Mouse (Mus musculus): ENCODE measurements around the gene Lmo3.

- TF ChIP-seq POLR2A (IDR thresholded peaks at IDR 0.05; ENCODE audit: low read depth, low read length) = no peak
- no peak for TF ChIP-seq CTCF (conservative IDR thresholded peaks at IDR 0.05; ENCODE audit: insufficient read depth, insufficient read length, low read depth, low read length)
These were observed 247.8 kb downstream of the Lmo3 start for GRCm38 (mm10) chr6:138333991-138334390.
